Mouse (Mus musculus): ENCODE data around the gene Slfn14.
A peak's percentile ranks its signal among the peaks of the same experiment; 100 is the strongest.
"Not testable (repeated sequence)": the region's sequence is repeated elsewhere in the genome, so short reads cannot be mapped to it uniquely, and the experiment has no call there.

Slfn14 gene

DNA sequence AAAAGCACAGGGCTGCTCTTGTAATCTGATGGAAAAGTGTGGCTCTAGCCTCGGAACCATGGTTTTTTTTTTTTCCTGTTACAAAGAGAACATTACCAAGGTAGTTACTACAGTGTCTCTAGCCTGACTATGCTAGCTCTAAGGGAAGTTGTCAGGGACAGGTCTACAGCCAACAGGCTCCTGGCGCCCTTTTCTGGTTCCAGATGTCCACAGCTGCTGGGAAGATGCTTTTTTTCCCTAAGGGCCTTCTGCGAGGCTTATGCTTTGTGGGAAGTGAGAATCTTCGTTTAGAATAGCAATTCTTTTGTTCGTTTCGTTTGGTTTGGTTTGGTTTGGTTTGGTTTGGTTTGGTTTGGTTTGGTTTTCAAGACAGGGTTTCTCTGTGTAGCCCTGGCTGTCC is 6.8 kb downstream of the Slfn14 start:
- DNase-seq = no peak

DNA sequence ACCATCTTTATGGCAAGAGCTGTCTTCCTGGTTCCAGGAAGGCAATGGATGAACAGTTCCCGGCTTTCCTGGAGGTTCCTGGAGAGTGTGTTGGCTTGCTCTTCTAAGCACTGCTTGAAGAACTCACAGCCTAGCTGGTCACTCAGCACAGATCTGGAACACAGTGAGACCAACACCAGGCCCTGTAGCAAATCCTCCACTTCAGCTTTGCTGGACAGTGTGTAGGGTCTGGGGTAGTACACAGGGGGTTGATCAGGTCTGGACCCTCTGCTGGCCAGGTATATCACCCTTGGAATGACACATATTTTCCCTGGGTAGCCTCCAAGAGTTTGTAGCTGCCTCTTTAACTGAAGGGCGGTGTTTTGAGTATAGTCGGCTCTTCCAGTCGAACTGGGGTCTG is 7.5 kb downstream of the Slfn14 start:
- DNase-seq = no peak

- no peak for DNase-seq
Observed at GRCm38 (mm10) chr11:83276251-83276650, 10.3 kb downstream of the Slfn14 start.

GRCm38 (mm10) chr11:83271951-83272843 is 14.3 kb downstream of the Slfn14 start:
- peak; percentile 49 for DNase-seq

- peak; percentile 87 for DNase-seq
Observed at GRCm38 (mm10) chr11:83271151-83271950, 15.2 kb downstream of the Slfn14 start.

DNA sequence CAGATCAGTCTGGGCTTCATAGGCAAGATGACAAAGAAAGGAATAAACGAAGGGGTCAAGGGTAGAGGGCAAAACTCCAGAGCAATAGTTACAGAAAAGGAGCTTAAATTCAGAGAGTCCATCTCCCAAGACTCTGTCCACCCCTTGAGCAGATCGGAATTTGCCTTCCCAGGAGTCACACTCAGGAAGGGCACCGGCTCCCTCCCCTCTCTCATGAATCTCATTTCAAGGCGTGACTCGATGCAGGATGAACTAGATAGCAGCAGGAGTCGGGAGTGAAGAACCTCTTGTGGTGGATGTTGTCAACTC is 15.7 kb downstream of the Slfn14 start:
- no peak for DNase-seq

GRCm38 (mm10) chr11:83263146-83263545 is 23.4 kb downstream of the Slfn14 start:
- DNase-seq = peak; percentile 34

GRCm38 (mm10) chr11:83262673-83263072 is 23.9 kb downstream of the Slfn14 start:
- DNase-seq = peak; percentile 53

GRCm38 (mm10) chr11:83257211-83257610 is 29.3 kb downstream of the Slfn14 start:
- DNase-seq = not testable (repeated sequence)

DNA sequence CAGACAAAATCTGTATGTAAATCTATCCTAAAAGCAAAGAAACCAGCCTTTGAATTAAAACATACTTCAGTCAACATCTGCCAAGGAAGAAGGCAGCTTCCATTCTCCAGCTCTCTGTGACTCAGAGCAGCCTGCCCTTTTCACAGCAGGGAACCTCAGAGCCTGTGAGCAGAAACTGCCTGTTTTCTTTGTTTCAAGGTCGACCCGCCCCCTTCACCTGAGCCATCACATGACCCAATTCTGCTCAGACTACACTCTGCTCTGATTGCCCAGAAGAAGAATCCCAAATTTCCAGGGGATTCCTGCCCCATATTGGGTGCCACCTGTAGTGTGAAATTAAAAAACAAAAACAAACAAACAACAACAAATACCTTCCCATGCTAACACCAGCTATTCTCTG is 46.7 kb downstream of the Slfn14 start:
- no peak for DNase-seq

GRCm38 (mm10) chr11:83238389-83238788 is 48.1 kb downstream of the Slfn14 start:
- DNase-seq = no peak

DNA sequence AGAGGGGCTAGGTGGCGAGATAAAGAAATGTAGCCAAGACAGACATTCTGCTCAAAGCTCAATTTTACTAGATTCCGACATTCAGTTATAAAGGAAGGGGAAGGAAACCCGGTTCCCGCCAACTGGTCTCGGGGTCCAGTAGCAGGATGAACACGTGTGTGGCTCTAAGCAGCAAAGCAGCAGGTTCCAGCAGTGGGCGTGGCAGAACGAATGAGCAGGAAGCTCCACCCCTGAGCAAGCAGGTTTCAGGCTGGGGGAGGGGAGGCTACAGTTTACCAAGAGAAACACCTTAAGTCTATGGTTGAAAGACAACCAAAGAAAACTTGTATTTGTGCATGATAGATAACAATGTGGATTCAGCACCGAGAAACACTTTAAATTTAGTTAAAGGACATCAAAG is 49.1 kb downstream of the Slfn14 start:
- peak; percentile 16 for DNase-seq

DNA sequence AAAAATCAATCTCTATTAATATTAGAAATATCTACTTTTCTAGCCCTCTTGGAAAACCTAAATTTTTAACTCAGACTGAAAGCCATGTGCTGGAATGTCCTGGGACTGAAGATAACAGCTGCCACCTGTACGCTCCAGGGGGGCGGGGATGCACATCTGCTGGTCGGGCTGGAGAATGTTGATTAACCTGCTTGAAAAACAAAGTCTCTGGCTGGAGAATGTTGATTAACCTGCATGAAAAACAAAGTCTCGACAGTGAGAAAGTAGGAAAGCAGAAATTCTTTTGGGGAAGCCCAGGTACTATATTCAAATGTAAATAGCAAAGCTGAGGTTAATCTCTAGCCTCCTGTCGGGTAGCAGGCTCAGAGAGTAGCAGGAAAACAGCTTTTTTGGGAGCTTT is 52.9 kb downstream of the Slfn14 start:
- DNase-seq = peak; percentile 64

- no peak for DNase-seq
Observed at GRCm38 (mm10) chr11:83230966-83231365, 55.6 kb downstream of the Slfn14 start.

DNA sequence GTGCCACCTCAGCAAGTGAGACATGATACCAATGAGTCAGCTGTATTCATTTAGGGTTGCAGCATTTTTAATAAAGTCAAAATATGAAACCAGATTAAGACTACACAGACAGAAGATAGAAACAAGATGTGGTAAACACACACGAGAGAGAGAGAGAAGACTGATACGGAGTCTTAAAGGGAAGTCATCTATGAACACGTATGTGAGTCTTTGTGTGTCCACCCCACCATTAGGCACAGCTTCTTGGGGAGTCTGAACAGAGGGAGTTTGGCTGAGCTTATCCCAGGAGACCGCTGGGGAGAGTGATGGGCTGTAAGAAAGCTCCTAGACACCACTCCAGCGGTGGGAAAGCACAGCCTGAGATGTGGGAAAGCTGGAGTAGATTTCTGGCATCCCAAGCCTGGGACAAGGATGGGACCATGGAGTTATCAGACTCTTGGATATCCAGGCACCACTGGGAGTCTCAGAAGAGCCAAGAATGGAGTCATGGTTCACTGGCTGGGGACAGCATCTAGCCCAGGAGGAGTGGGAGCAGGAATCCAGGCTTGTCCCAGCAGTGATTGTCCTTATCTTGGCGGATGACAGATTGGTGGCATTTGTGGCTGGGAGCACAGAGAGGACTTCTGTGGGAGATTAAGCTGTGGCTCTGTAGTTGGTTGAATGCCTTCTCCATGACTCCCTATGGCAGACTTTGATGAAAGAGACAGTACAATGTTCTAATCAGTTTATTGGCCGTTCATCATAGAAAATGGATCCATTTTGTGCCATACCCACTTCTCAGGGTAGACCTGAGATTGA is 58.4 kb downstream of the Slfn14 start:
- no peak for DNase-seq

DNA sequence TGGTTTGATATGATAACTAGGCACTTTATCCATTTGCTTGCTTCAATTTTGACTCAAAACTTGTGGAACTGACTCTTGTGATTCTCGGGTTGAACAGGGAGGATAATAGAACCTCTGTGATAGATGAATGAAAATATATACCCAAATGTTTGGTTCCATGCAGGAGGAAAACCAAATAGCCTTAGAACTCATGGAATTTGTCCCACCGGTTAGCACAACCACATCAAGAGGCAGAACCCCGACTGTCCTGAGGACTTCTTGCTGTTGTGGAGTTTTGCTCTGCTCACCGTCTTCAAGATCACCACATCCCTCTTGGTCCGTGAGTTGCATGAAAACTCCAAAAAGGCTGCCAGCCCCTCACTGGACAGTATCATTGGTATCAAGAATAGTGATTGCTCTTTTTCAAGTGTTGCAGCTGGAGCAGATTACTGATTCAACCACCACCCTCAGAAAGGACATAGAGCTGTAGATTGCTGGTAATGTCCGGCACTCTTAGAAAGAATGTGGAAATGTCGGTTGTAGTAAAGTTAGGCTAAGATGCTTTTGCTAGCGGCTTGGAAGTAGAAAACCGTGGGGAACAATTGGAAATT is 61.1 kb downstream of the Slfn14 start:
- DNase-seq = no peak
